Mouse (Mus musculus) cerebellum, adult 2 months (tissue): ENCODE data around the gene Hic1.

Experiments used
- CTCF ChIP-seq: fragments of 200-500 bp; IDR thresholded peaks from 2 replicates; pipeline ENCODE4 v1.5.1; 2011; ENCODE audit warnings: low read depth, mild to moderate bottlenecking, control low read depth, low read length, moderate library complexity, borderline replicate concordance; ENCODE audit not compliant: insufficient read depth
- POLR2A ChIP-seq: fragments of 200-500 bp; IDR thresholded peaks from 2 replicates; pipeline ENCODE4 v1.6.1; 2011; ENCODE audit warnings: low read length, control low read depth, borderline replicate concordance; ENCODE audit not compliant: insufficient read depth

DNA sequence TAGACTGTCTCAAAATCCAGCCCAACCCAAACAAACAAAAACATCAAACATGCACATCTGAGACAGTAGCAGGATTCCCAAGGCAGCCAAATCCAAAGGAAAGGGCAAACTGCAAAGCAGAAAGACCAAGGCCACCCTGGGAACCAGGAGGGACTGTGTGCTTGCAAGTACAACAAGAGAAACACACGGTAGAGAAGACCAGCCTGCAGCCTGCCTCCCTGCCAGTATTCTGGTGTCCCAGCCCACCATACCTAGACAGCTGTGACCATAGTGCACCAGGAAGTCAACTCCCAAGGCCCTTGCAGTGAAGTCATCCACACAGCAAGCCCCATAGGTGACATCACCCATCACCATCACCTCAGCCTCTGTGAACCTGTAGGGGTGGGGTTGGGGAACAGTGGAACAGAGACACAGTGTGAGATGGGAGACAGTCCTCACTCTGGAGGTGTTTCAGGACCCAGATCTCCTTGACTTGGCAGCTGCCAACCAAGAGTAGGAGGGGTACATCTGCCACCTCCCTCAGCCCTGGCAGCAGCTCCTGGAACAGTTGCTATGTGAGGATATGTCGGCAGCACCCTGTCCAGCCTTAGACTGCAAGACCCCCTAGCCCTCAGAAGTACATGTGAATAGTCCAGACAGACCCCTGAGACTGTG lies 14.7 kb upstream of the Hic1 start:
- no peak for TF ChIP-seq POLR2A
- no peak for TF ChIP-seq CTCF
